Mouse (Mus musculus) bone marrow macrophage, adult 2 months (primary cell): ENCODE results near the gene Fars2. TPM values are rescaled to one million over a fixed set of nuclear protein-coding genes. Genes with fewer than 3 reads are reported as not detected.

Experiments
- H3K27ac ChIP-seq: 2 replicates; pipeline ENCODE4 v1.5.1; 2012; ENCODE audit warnings: low read depth, low read length; ENCODE audit not compliant: insufficient read depth
- H3K4me1 ChIP-seq: 2 replicates; pipeline ENCODE4 v1.6.1; 2012; ENCODE audit warnings: low read length; ENCODE audit not compliant: control insufficient read depth, insufficient read depth
- H3K4me3 ChIP-seq: 2 replicates; pipeline ENCODE4 v1.5.1; 2012; ENCODE audit warnings: mild to moderate bottlenecking, low read length, moderate library complexity; ENCODE audit not compliant: insufficient read depth
- CTCF ChIP-seq: IDR thresholded peaks from 2 replicates; pipeline ENCODE4 v1.5.1; 2012; ENCODE audit warnings: low read depth, mild to moderate bottlenecking, low read length, moderate library complexity
- POLR2A ChIP-seq: IDR thresholded peaks from 2 replicates; pipeline ENCODE4 v1.6.1; 2012; ENCODE audit warnings: mild to moderate bottlenecking, low read depth, low read length, borderline replicate concordance
- polyA plus RNA-seq: library from polyadenylated mRNA; stranded (reverse); fragments of >200 nt; gene quantifications from 2 replicates; pipeline ENCODE4 v1.2.4, GENCODE M21; 2012; ENCODE audit not compliant: missing spikeins, insufficient read depth, insufficient read length

Gene Fars2
- polyA plus RNA-seq, 1 experiment: 28.6 TPM

GRCm38 (mm10) chr13:36731016-36731930, 614.1 kb downstream of the Fars2 start:
- peaks cover 8% of the 10 kb centered on the region; the same call in 1 of the 2 replicates for H3K4me1 ChIP-seq
- TF ChIP-seq POLR2A (no peak), CTCF (no peak)
- H3K4me3 ChIP-seq: peak overlapping the region; percentile 62
- no peak overlapping the region for H3K27ac ChIP-seq

GRCm38 (mm10) chr13:36731931-36732461, 614.8 kb downstream of the Fars2 start:
- Histone ChIP-seq H3K4me3 (peak overlapping the region; percentile 62), H3K4me1 (peaks cover 8% of the 10 kb centered on the region; the same call in 1 of the 2 replicates), H3K27ac (no peak overlapping the region)
- TF ChIP-seq CTCF (no peak), POLR2A (no peak)

DNA sequence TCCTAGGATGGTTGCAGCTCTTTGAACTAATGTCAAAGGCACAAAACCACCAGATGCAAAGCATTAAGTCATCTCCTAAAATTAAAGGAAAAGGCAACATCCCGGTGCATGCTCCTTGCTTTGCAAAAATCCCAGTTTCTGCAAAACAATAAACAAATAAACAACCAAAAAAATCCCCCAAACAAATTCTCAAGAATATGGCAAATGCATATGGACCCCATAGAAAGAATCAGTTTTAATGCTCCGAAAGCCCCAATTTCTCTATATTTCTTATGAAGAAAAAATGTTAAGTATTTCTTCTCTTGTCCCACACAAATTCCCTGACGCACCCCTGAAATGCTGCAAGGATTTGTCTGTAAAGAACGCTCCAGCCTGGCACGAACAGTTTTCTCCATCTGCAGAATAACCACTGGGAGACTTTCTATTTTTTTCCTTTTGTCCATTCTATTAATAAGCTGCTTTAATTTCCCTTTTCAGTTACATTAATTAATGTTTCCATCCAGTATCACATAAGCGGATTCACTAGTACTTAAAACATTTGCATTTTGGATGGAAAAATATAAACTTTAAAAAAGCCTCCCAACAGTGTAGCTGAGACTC, 615.8 kb downstream of the Fars2 start:
- no peak for TF ChIP-seq POLR2A
- no peak for TF ChIP-seq CTCF
- no peak overlapping the region for H3K4me3 ChIP-seq

GRCm38 (mm10) chr13:36733566-36733965, 616.4 kb downstream of the Fars2 start:
- Histone ChIP-seq H3K4me3 (no peak overlapping the region), H3K4me1 (peaks cover 8% of the 10 kb centered on the region; the same call in 1 of the 2 replicates), H3K27ac (no peak overlapping the region)
- TF ChIP-seq POLR2A (no peak), CTCF (no peak)

More for the DNA sequence above, 615.8 kb downstream of the Fars2 start:
- Histone ChIP-seq H3K27ac (no peak overlapping the region), H3K4me1 (peaks cover 8% of the 10 kb centered on the region; the same call in 1 of the 2 replicates)

- Histone ChIP-seq H3K27ac (no peak overlapping the region), H3K4me3 (no peak overlapping the region)
Measured at GRCm38 (mm10) chr13:36733989-36734690, 616.9 kb downstream of the Fars2 start.

GRCm38 (mm10) chr13:36734731-36735571, 617.7 kb downstream of the Fars2 start, which contains the start of gene Nrn1:
TSS of gene Nrn1 (minus strand) at chr13:36735131.
- H3K4me3 ChIP-seq: peak within 1 kb of the TSS; percentile 58

More at GRCm38 (mm10) chr13:36733989-36734690, 616.9 kb downstream of the Fars2 start:
- TF ChIP-seq CTCF: no peak
- TF ChIP-seq POLR2A: no peak
- H3K4me1 ChIP-seq: peaks cover 8% of the 10 kb centered on the region; the same call in 1 of the 2 replicates

GRCm38 (mm10) chr13:36735901-36736618, 618.8 kb downstream of the Fars2 start:
- Histone ChIP-seq H3K27ac (no peak overlapping the region), H3K4me3 (peak overlapping the region; percentile 58), H3K4me1 (peaks cover 8% of the 10 kb centered on the region; the same call in 1 of the 2 replicates)
- TF ChIP-seq CTCF (no peak), POLR2A (no peak)

More at GRCm38 (mm10) chr13:36734731-36735571, 617.7 kb downstream of the Fars2 start, which contains the start of gene Nrn1:
- no peak for TF ChIP-seq POLR2A
- H3K4me1 ChIP-seq: peaks cover 8% of the 10 kb centered on the region; the same call in 1 of the 2 replicates
- no peak within 1 kb of the TSS for H3K27ac ChIP-seq

- Histone ChIP-seq H3K27ac (no peak overlapping the region), H3K4me3 (peak overlapping the region; percentile 25)
Measured at GRCm38 (mm10) chr13:36736619-36736996, 619.4 kb downstream of the Fars2 start.

More at GRCm38 (mm10) chr13:36736619-36736996, 619.4 kb downstream of the Fars2 start:
- no peak for TF ChIP-seq POLR2A
- TF ChIP-seq CTCF: no peak
- H3K4me1 ChIP-seq: peaks cover 5% of the 10 kb centered on the region; the same call in 1 of the 2 replicates
